Mouse (Mus musculus) neural tube, embryonic 11.5 days (tissue): Measurements from ENCODE around the gene Gna13. TPM values are rescaled to one million over a fixed set of nuclear protein-coding genes. Genes with fewer than 3 reads are reported as not detected.

ENCODE experiments used
- ATAC-seq: fragments of 200-750 bp; cut with Nextera tagmentation; 2 replicates; pipeline ENCODE4 v1.8.0; 2017; ENCODE audit warnings: moderate number of reproducible peaks, mild to moderate bottlenecking, moderate TSS enrichment, moderate library complexity; ENCODE audit not compliant: insufficient read depth, low FRiP score, low TSS enrichment
- DNase-seq: peaks from one replicate; pipeline ENCODE4 v3.0.0-alpha.2; 2015; ENCODE audit warnings: low spot score
- H3K27ac ChIP-seq: fragments of 300-500 bp; sonication (generic); 2 replicates; pipeline ENCODE4 v1.5.1; 2014; ENCODE audit warnings: low read depth, mild to moderate bottlenecking, low read length
- H3K27me3 ChIP-seq: fragments of 300-500 bp; sonication (generic); 2 replicates; pipeline ENCODE4 v1.6.1; 2014; ENCODE audit warnings: mild to moderate bottlenecking, low read length, mixed read lengths; ENCODE audit not compliant: control insufficient read depth, insufficient read depth
- H3K36me3 ChIP-seq: fragments of 300-500 bp; sonication (generic); 2 replicates; pipeline ENCODE4 v1.6.1; 2014; ENCODE audit warnings: mild to moderate bottlenecking, low read length, moderate library complexity, mixed read lengths; ENCODE audit not compliant: control insufficient read depth, insufficient read depth
- H3K4me1 ChIP-seq: fragments of 300-500 bp; sonication (generic); 2 replicates; pipeline ENCODE4 v1.6.1; 2014; ENCODE audit warnings: low read length, mixed read lengths; ENCODE audit not compliant: control insufficient read depth, insufficient read depth
- H3K4me2 ChIP-seq: fragments of 300-500 bp; sonication (generic); 2 replicates; pipeline ENCODE4 v1.6.1; 2014; ENCODE audit warnings: low read depth, mild to moderate bottlenecking, moderate library complexity
- H3K4me3 ChIP-seq: fragments of 300-500 bp; sonication (generic); 2 replicates; pipeline ENCODE4 v1.5.1; 2014; ENCODE audit warnings: low read depth, low read length
- H3K9ac ChIP-seq: fragments of 300-500 bp; sonication (generic); 2 replicates; pipeline ENCODE4 v1.6.1; 2014; ENCODE audit warnings: mild to moderate bottlenecking, low read length
- H3K9me3 ChIP-seq: fragments of 300-500 bp; sonication (generic); 2 replicates; pipeline ENCODE4 v1.6.1; 2016; ENCODE audit warnings: low read length; ENCODE audit not compliant: control insufficient read depth
- WGBS: fragments of 180-500 bp; shearing (Covaris S2); extraction: QIAGEN DNeasy Blood & Tissue Kit; methylation state at CpG from one replicate; pipeline ENCODE4 v1.1.7; 2014; 5-methylcytosine and 5-hydroxymethylcytosine counted together
- polyA plus RNA-seq: library from polyadenylated mRNA; unstranded; fragments of >200 nt; fragmentation: Nextera tagmentation; extraction: Ambion mirVana; gene quantifications from 2 replicates; pipeline ENCODE4 v1.2.1, GENCODE M21; 2014

Gene Gna13
- polyA plus RNA-seq, 1 experiment from 2014 or later, result 19.9 TPM

GRCm38 (mm10) chr11:109395291-109395690, 32.7 kb downstream of the Gna13 start:
- 93% methylated on average over 9 of the region's 9 CpGs for WGBS
- Histone ChIP-seq H3K36me3 (peaks cover 10% of the 10 kb centered on the region), H3K9ac (no peak overlapping the region), H3K4me2 (no peak overlapping the region), H3K4me3 (no peak overlapping the region), H3K4me1 (no peaks in the 10 kb centered on the region), H3K9me3 (no peaks in the 10 kb centered on the region), H3K27ac (no peak overlapping the region), H3K27me3 (no peaks in the 10 kb centered on the region)
- ATAC-seq (no peak), DNase-seq (no peak)

DNA sequence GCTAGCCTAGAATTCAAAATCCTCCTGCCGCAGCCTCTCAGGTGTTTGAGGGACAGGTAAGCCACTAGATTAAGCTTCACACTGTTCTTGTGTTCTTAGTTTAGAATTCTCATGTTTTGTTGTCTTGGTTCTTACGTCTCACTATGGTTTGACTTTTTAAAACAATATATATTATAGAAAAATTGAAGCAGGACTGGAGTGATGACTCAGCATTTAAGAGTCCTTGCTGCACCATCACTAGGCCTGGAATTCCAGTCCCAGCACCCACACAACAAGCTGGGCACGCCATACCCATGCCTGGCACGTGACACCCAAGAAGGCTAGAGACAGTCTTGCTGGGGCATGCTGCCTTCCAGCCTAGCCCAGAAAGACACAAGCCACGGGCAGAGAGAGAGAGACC, 43.8 kb downstream of the Gna13 start:
- ATAC-seq (no peak), DNase-seq (no peak)
- no peak overlapping the region for H3K9ac ChIP-seq
- H3K27me3 ChIP-seq, result no peaks in the 10 kb centered on the region
- no peak overlapping the region for H3K4me3 ChIP-seq
- H3K27ac ChIP-seq, result no peak overlapping the region
- no peaks in the 10 kb centered on the region for H3K36me3 ChIP-seq
- no peak overlapping the region for H3K4me2 ChIP-seq
- H3K4me1 ChIP-seq, result no peaks in the 10 kb centered on the region
- 88% methylated on average over 5 of the region's 5 CpGs for WGBS
- H3K9me3 ChIP-seq, result no peaks in the 10 kb centered on the region

DNA sequence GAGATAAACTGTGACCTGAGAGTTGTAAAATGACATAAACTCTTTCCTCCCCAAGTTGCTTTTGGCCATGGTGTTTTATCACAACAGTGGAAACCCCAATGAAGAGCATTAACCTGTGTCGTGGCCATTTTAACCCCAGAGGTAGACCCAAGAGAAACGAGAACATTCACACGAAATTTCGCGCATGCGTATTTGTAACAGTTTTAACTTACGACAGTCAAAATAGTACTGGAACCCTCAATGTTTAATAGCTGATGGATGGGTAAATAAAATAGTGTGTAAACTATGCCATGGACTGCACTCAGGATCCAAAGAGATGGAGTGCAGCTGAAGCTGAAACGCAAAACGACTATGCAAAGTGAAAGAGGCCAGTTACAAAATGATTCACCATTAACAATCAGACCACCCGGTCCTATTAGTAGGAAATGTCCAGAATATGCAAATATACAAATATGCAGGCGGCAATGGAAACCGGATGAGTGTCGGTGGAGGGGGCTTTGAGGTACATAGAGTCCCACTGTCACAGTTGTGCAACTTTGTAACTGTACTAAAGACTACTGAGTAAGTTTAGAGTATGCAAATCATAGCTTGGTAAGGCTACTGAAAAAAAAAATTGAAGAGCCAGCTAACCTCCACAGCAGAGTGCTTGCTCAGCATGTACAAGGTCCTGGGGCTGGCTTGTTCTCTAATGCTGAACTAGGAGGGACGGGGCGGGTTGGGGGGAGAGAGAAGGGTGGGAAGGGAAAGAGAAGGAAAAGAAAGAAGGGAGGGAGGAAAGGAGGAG, 47.8 kb downstream of the Gna13 start:
- Histone ChIP-seq H3K9ac (no peak overlapping the region), H3K9me3 (no peaks in the 10 kb centered on the region), H3K4me2 (no peak overlapping the region), H3K4me1 (no peaks in the 10 kb centered on the region), H3K4me3 (no peak overlapping the region), H3K36me3 (no peaks in the 10 kb centered on the region), H3K27me3 (no peaks in the 10 kb centered on the region), H3K27ac (no peak overlapping the region)
- DNase-seq, result no peak
- no peak for ATAC-seq
- 91% methylated on average over 15 of the region's 15 CpGs for WGBS

DNA sequence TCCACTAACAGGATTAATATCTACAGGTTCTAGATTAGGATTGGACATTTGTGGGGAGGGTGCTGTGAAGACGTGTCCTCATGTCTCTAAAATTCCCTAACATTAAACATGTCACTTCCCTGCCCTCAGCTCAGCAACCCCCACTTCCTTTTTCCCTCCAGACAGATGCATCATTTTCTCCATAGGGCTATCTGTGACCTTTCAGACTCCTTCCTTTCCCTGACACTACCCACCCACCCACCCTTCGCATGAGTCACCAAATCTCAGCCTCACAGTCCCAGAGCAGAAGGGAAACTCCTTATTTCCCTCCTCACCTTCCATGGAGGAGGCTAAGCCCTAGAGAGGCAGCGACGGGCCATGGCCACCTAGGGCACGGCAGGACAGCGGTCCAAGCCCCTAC, 51.0 kb downstream of the Gna13 start, which contains the start of gene 9930022D16Rik:
9930022D16Rik (plus strand) TSS at position 301 of the 400 bp plus-strand sequence.
- no peaks in the 10 kb centered on the region for H3K4me1 ChIP-seq
- WGBS, result 89% methylated on average over 6 of the region's 6 CpGs
- no peak for ATAC-seq

GRCm38 (mm10) chr11:109414802-109415201, 52.2 kb downstream of the Gna13 start:
- Histone ChIP-seq H3K4me1 (no peaks in the 10 kb centered on the region), H3K4me3 (no peak overlapping the region), H3K4me2 (no peak overlapping the region), H3K9ac (no peak overlapping the region), H3K27me3 (no peaks in the 10 kb centered on the region), H3K27ac (no peak overlapping the region), H3K9me3 (no peaks in the 10 kb centered on the region), H3K36me3 (no peaks in the 10 kb centered on the region)
- DNase-seq, result no peak
- ATAC-seq, result no peak
- WGBS, result 94% methylated on average over 5 of the region's 5 CpGs

More for the DNA sequence above, 51.0 kb downstream of the Gna13 start, which contains the start of gene 9930022D16Rik:
- no peaks in the 10 kb centered on the region for H3K27me3 ChIP-seq
- H3K9me3 ChIP-seq, result no peaks in the 10 kb centered on the region
- no peaks in the 10 kb centered on the region for H3K36me3 ChIP-seq
- H3K9ac ChIP-seq, result no peak within 1 kb of the TSS
- no peak within 1 kb of the TSS for H3K27ac ChIP-seq
- no peak within 1 kb of the TSS for H3K4me3 ChIP-seq
- H3K4me2 ChIP-seq, result no peak within 1 kb of the TSS
- DNase-seq, result no peak

DNA sequence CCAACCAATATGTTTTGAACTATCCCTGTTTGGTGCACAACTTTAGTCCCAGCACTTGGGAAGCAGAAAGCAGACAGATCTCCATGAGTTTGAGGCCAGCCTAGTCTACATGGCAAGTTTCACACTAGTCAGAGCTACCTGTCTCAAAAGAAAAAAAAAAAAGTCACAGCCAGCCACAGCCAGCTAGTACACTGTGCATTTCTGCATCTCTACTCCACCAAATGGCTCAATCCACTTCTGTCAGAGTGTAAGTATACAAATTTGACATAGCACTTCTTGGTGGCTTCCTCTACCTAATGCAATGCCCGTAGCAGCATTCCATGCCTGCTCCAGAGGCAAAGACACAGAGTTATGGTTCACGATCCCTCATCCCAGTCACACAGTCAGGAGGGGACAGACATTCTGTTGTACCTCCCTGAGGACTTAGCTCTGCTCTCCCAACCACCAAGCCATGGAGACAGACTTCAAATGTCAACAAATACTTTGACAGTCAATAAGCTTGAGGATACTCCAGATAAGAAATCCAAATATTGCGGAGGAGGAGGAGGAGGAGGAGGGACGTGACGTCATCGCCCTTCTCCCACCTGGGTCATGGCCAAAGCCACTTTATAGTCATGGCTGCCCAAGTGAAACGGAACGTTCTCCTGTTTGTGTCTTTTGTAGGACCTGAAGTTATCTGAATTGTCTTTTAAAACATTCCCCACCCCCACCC, 54.2 kb downstream of the Gna13 start:
- Histone ChIP-seq H3K36me3 (no peaks in the 10 kb centered on the region), H3K4me2 (no peak overlapping the region), H3K9me3 (no peaks in the 10 kb centered on the region), H3K27ac (no peak overlapping the region), H3K9ac (no peak overlapping the region), H3K27me3 (no peaks in the 10 kb centered on the region), H3K4me1 (no peaks in the 10 kb centered on the region), H3K4me3 (no peak overlapping the region)
- no peak for DNase-seq
- WGBS, result 90% methylated on average over 8 of the region's 8 CpGs
- no peak for ATAC-seq

DNA sequence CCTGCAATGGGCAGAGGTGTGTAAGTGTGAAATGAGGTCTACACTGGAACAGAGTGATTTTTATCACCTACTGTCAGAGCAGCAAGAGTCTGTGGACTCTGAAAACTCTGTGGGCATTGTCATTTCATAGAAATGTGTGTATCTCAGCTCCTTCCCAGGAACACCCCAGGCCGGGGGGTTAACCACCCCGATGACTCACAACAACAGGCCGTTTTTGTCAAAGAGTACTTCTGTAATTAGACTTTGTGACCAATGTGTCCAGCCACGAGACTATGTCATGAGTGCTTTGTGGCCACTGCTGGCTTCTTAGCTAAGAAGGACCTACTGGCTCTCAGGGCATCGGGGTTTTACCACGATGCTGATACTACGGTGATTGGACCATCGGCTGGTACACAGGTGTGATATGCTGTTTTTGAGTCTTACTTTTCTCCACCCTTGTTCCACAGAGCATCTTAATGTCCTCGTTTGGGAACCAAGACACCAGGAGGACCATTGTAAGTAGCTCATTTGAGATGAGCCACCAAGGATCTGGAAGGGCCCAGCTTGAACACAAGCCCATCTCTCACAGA, 54.9 kb downstream of the Gna13 start:
- H3K9ac ChIP-seq, result no peak overlapping the region
- H3K4me1 ChIP-seq, result no peaks in the 10 kb centered on the region
- no peak overlapping the region for H3K4me3 ChIP-seq
- H3K27ac ChIP-seq, result no peak overlapping the region
- no peaks in the 10 kb centered on the region for H3K27me3 ChIP-seq
- no peak overlapping the region for H3K4me2 ChIP-seq
- no peaks in the 10 kb centered on the region for H3K9me3 ChIP-seq
- ATAC-seq (no peak), DNase-seq (no peak)
- 91% methylated on average over 9 of the region's 9 CpGs for WGBS
- no peaks in the 10 kb centered on the region for H3K36me3 ChIP-seq

DNA sequence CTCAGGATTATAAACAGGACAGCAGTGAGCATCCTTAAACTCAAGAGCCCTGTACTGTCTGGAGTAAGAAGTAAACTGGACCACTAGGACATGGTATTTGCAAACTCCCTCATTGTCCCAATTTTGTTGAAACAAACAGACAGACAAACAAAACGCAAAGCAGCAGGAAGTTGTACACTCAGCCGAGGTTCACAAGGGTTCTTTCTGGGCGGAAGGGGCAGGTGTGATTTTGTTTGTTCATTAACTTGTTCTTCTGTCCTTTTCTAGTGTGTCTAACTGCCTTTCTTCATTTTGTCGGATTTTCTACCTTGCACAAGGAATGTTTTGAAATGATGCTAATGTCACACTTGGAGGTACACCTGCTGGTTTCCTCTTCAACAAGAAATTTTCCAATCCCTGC, 56.8 kb downstream of the Gna13 start:
- no peak for ATAC-seq
- H3K36me3 ChIP-seq, result no peaks in the 10 kb centered on the region
- WGBS, result 53% methylated on average over 4 of the region's 4 CpGs

More for the DNA sequence above, 56.8 kb downstream of the Gna13 start:
- no peaks in the 10 kb centered on the region for H3K27me3 ChIP-seq
- no peak overlapping the region for H3K4me3 ChIP-seq
- no peak overlapping the region for H3K27ac ChIP-seq
- H3K9me3 ChIP-seq, result no peaks in the 10 kb centered on the region
- DNase-seq, result no peak
- H3K4me2 ChIP-seq, result no peak overlapping the region
- no peak overlapping the region for H3K9ac ChIP-seq
- no peaks in the 10 kb centered on the region for H3K4me1 ChIP-seq
